Mouse (Mus musculus): ENCODE measurements around the gene Filip1l.

GRCm38 (mm10) chr16:57611768-57612167 is 258.9 kb downstream of the Filip1l start:
- no peak for TF ChIP-seq ZNF384 (IDR thresholded peaks at IDR 0.05; ENCODE audit: low read depth, low read length)
- no peak for TF ChIP-seq CHD2 (IDR thresholded peaks at IDR 0.05; ENCODE audit: low read depth, low read length)
